Mouse (Mus musculus) adrenal gland (tissue): ENCODE measurements at regions not wholly inside any gene's neighbourhood (a gene's known extent, or its start where the extent isn't known, plus 50 kb on each side); places are given as distances from the start of the nearest gene placed in this dataset.
"Not testable (repeated sequence)": the region's sequence is repeated elsewhere in the genome, so short reads cannot be mapped to it uniquely, and the experiment has no call there.

ENCODE experiments used
- intact Hi-C: fragments of 180-260 bp; cut with DNase I; formaldehyde crosslinking; loops from one replicate; pipeline ENCODE4 v1.15.1; 2025

- intact Hi-C loops, result no loop called here
These were observed 309.6 kb upstream of the Pkdcc start for GRCm38 (mm10) chr17:82905483-82905882.

- intact Hi-C loops, result no loop called here
These were observed 305.9 kb upstream of the Pkdcc start for GRCm38 (mm10) chr17:82909189-82909588.

- intact Hi-C loops, result not testable (repeated sequence)
These were observed 292.1 kb upstream of the Pkdcc start for GRCm38 (mm10) chr17:82922986-82923385.

- intact Hi-C loops, result no loop called here
These were observed 289.3 kb upstream of the Pkdcc start for GRCm38 (mm10) chr17:82925751-82926150.

GRCm38 (mm10) chr17:82927681-82928080, 287.4 kb upstream of the Pkdcc start:
- intact Hi-C loops, result no loop called here

GRCm38 (mm10) chr17:82929511-82929910, 285.6 kb upstream of the Pkdcc start:
- intact Hi-C loops, result no loop called here

- intact Hi-C loops, result no loop called here
These were observed 284.4 kb upstream of the Pkdcc start for GRCm38 (mm10) chr17:82930738-82931137.

- intact Hi-C loops, result no loop called here
These were observed 283.6 kb upstream of the Pkdcc start for GRCm38 (mm10) chr17:82931476-82931875.

- intact Hi-C loops, result no loop called here
These were observed 278.3 kb upstream of the Pkdcc start for GRCm38 (mm10) chr17:82936836-82937235.

- intact Hi-C loops, result no loop called here
These were observed 269.0 kb upstream of the Pkdcc start for GRCm38 (mm10) chr17:82946083-82946482.

GRCm38 (mm10) chr17:82949794-82950193, 265.3 kb upstream of the Pkdcc start:
- intact Hi-C loops, result no loop called here

GRCm38 (mm10) chr17:82950268-82950667, 264.8 kb upstream of the Pkdcc start:
- intact Hi-C loops, result no loop called here

GRCm38 (mm10) chr17:82957409-82957808, 257.7 kb upstream of the Pkdcc start:
- intact Hi-C loops, result loop anchor here (5.0 kb wide), 2 partner anchors 100 to 1765 kb away; no protein-coding TSS in a partner anchor

GRCm38 (mm10) chr17:82963374-82963773, 251.7 kb upstream of the Pkdcc start:
- intact Hi-C loops, result no loop called here

- intact Hi-C loops, result no loop called here
These were observed 215.4 kb upstream of the Pkdcc start for GRCm38 (mm10) chr17:82999710-83000109.

- intact Hi-C loops, result no loop called here
These were observed 214.7 kb upstream of the Pkdcc start for GRCm38 (mm10) chr17:83000411-83000810.

- intact Hi-C loops, result no loop called here
These were observed 213.5 kb upstream of the Pkdcc start for GRCm38 (mm10) chr17:83001567-83001966.

- intact Hi-C loops, result no loop called here
These were observed 204.2 kb upstream of the Pkdcc start for GRCm38 (mm10) chr17:83010845-83011244.

GRCm38 (mm10) chr17:83015656-83016055, 199.4 kb upstream of the Pkdcc start:
- intact Hi-C loops, result no loop called here

GRCm38 (mm10) chr17:83016936-83017335, 198.2 kb upstream of the Pkdcc start:
- intact Hi-C loops, result no loop called here

GRCm38 (mm10) chr17:83019267-83019666, 195.8 kb upstream of the Pkdcc start:
- intact Hi-C loops, result no loop called here

- intact Hi-C loops, result no loop called here
These were observed 194.5 kb upstream of the Pkdcc start for GRCm38 (mm10) chr17:83020576-83020975.

GRCm38 (mm10) chr17:83025340-83025816, 189.7 kb upstream of the Pkdcc start:
- intact Hi-C loops, result loop anchor here (5.0 kb wide), 1 partner anchor 227 kb away; no protein-coding TSS in a partner anchor
